ENCODE assay signal across 9 mouse cellular contexts in genomic region chr2:3414241-3414640, GRCm38 (mm10). TPM values are rescaled to one million over a fixed set of nuclear protein-coding genes. Genes with fewer than 3 reads are reported as not detected.
DNase-seq lines count a peak whose midpoint lies in the region; ATAC-seq and TF ChIP-seq lines count a peak whose summit lies in the region.
"Had no signal": no experiment of that assay in that cellular context is flagged by ENCODE, and none has a peak within 500 bp of the region (broad histone marks: within the 10 kb centered on the region; RNA-seq: fewer than 3 reads in every experiment).

No protein-coding gene starts in this region.

- no peak for TF ChIP-seq POLR2A in cortical plate, adult 2 months (IDR thresholded peaks at IDR 0.05; ENCODE audit: extremely low read depth, insufficient read depth, low read length)
- TF ChIP-seq POLR2A in small intestine, adult 2 months (IDR thresholded peaks at IDR 0.05; ENCODE audit: low read depth, low read length), result no peak

- no peak for ATAC-seq in CD4-positive, CD25-positive, alpha-beta regulatory T cell, adult 4 months
- ATAC-seq in monocyte, adult 5-6 weeks (replicated peaks; ENCODE audit: insufficient number of reproducible peaks, low FRiP score, low TSS enrichment, poor library complexity, severe bottlenecking), result no peak

- H3K36me3 ChIP-seq in small intestine, adult 2 months (ENCODE audit: control insufficient read depth, insufficient read depth, low read length), result no peaks in the 10 kb centered on the region
- H3K36me3 ChIP-seq: limb, embryonic 12.5 days had no signal

- no peak overlapping the region for H3K27ac ChIP-seq in cortical plate, adult 2 months (ENCODE audit: insufficient read depth, low read length)
- no peak overlapping the region for H3K27ac ChIP-seq in small intestine, adult 2 months (ENCODE audit: insufficient read depth, low read depth, low read length)
- H3K27ac ChIP-seq: limb, embryonic 12.5 days had no signal

- 0 out of 2 replicates have a peak, but pooled peaks cover 3% of the 10 kb centered on the region for H3K27me3 ChIP-seq in small intestine, adult 2 months (ENCODE audit: control insufficient read depth, insufficient read depth, low read length)

- no peak overlapping the region for H3K4me3 ChIP-seq in cortical plate, adult 2 months (ENCODE audit: insufficient read depth, low read length)
- H3K4me3 ChIP-seq in small intestine, adult 2 months (ENCODE audit: low read depth, low read length), result no peak overlapping the region
- H3K4me3 ChIP-seq: limb, embryonic 12.5 days had no signal

- no peaks in the 10 kb centered on the region for H3K4me1 ChIP-seq in cortical plate, adult 2 months (ENCODE audit: control insufficient read depth, insufficient read depth, low read length)
- peaks cover 3% of the 10 kb centered on the region for H3K4me1 ChIP-seq in small intestine, adult 2 months (ENCODE audit: control insufficient read depth, insufficient read depth, insufficient read length, low read length)
- H3K4me1 ChIP-seq: limb, embryonic 12.5 days had no signal

- peak; percentile 65 for TF ChIP-seq CTCF in cortical plate, adult 2 months (IDR thresholded peaks at IDR 0.05; ENCODE audit: extremely low read depth, insufficient read depth, low read length)
- peak; percentile 62; the same call in 1 of the 2 replicates for TF ChIP-seq CTCF in small intestine, adult 2 months (IDR thresholded peaks at IDR 0.05; ENCODE audit: extremely low read depth, insufficient read length, insufficient replicate concordance, low read depth, low read length)

- DNase-seq in CD4-positive, CD25-positive, alpha-beta regulatory T cell, adult 2 months (ENCODE audit: low read depth, low spot score), result peak; percentile 72
- peak; percentile 4 to 19 for DNase-seq in monocyte, adult 2 months (ENCODE audit: low read depth in 1 of 2, low spot score in 2 of 2)
- peak; percentile 78 for DNase-seq in induced T-regulatory cell, adult 2 months (ENCODE audit: low read depth)
- DNase-seq in lung, adult 18-20 months, result peak; percentile 45 to 58

- WGBS in small intestine, adult 2 months, result 55% methylated on average over 4 of the region's 4 CpGs

RNA-seq across cellular contexts. Expression of gene Meig1, which starts 8.2 kb away (rescaled TPM):
- polyA plus RNA-seq in CD4-positive, CD25-positive, alpha-beta regulatory T cell, adult 4 months (2017; shearing (Covaris generic)), result not detected
- total RNA-seq in monocyte, adult 5-6 weeks (2017), result 2.1 to 6.9 TPM in 2 of 3 replicates, not detected in the other
- 3.5 and 3.9 TPM in 2 replicates for polyA plus RNA-seq in cortical plate, adult 2 months (2012; rRNA removed)
- polyA plus RNA-seq in small intestine, adult 2 months (2012; rRNA removed), result not detected in 2 replicates
- polyA plus RNA-seq: limb, embryonic 12.5 days had no signal

RNA-seq across cellular contexts. Expression of gene Dclre1c, which starts 9.7 kb away (rescaled TPM):
- 10 to 100 TPM; 16.8 to 19.8 TPM for polyA plus RNA-seq in CD4-positive, CD25-positive, alpha-beta regulatory T cell, adult 4 months (2017; shearing (Covaris generic))
- total RNA-seq in monocyte, adult 5-6 weeks (2017), result 18.0 to 38.5 TPM (median 22.6 TPM) in 3 replicates
- 11.6 and 13.2 TPM in 2 replicates for polyA plus RNA-seq in cortical plate, adult 2 months (2012; rRNA removed)
- polyA plus RNA-seq in small intestine, adult 2 months (2012; rRNA removed), result 1.5 and 1.6 TPM in 2 replicates

RNA-seq across cellular contexts. Expression of gene Olah, which starts 17.2 kb away (rescaled TPM):
- not detected for polyA plus RNA-seq in CD4-positive, CD25-positive, alpha-beta regulatory T cell, adult 4 months (2017; shearing (Covaris generic))
- not detected in 3 replicates for total RNA-seq in monocyte, adult 5-6 weeks (2017)
- not detected in 2 replicates for polyA plus RNA-seq in cortical plate, adult 2 months (2012; rRNA removed)
- not detected in 2 replicates for polyA plus RNA-seq in small intestine, adult 2 months (2012; rRNA removed)
- polyA plus RNA-seq: limb, embryonic 12.5 days had no signal

Comparison
In these comparisons a context has a peak if more than half of its experiments do, and no peak if none do; other contexts are left out.
1. DNase-seq: peak in every context shown above with its lines; median percentile 78 in induced T-regulatory cell, adult 2 months; 72 in CD4-positive, CD25-positive, alpha-beta regulatory T cell, adult 2 months; 52 in lung, adult 18-20 months; 12 in monocyte, adult 2 months.